In genomic region chr2:118792259-118792613, GRCm38 (mm10) we compare ENCODE assay signal across 25 mouse cellular contexts. TPM values are rescaled to one million over a fixed set of nuclear protein-coding genes. Genes with fewer than 3 reads are reported as not detected.
"Had no signal": no experiment of that assay in that cellular context is flagged by ENCODE, and none has a peak within 500 bp of the region (broad histone marks: within the 10 kb centered on the region; RNA-seq: fewer than 3 reads in every experiment).

No protein-coding gene starts in this region.

- H3K27me3 ChIP-seq: stomach, embryonic 15.5 days had no signal

- H3K27ac ChIP-seq: limb, embryonic 12.5 days; limb, embryonic 15.5 days; macrophage; midbrain, embryonic 12.5 days; midbrain, embryonic 15.5 days; neural tube, embryonic 12.5 days; neural tube, embryonic 15.5 days; stomach, embryonic 15.5 days had no signal

- H3K4me2 ChIP-seq: limb, embryonic 12.5 days; limb, embryonic 15.5 days; lung, embryonic 14.5 days; midbrain, embryonic 12.5 days; midbrain, embryonic 15.5 days; neural tube, embryonic 12.5 days; neural tube, embryonic 15.5 days; stomach, embryonic 15.5 days had no signal

- H3K9ac ChIP-seq: limb, embryonic 12.5 days; limb, embryonic 15.5 days; lung, embryonic 14.5 days; midbrain, embryonic 12.5 days; midbrain, embryonic 15.5 days; neural tube, embryonic 12.5 days; neural tube, embryonic 15.5 days; stomach, embryonic 15.5 days had no signal

- ATAC-seq: lung, postnatal 0 days; midbrain, embryonic 15.5 days had no signal

- DNase-seq: kidney, adult 9 months; kidney, postnatal 14 days; kidney, postnatal 4 days; lung, embryonic 14.5 days; right cerebral cortex, adult 18-20 months; right cerebral cortex, postnatal 14 days; right cerebral cortex, postnatal 4 days; spleen, adult 18-20 months; thymus, postnatal 25 days had no signal

- H3K4me3 ChIP-seq: limb, embryonic 12.5 days; limb, embryonic 15.5 days; midbrain, embryonic 12.5 days; midbrain, embryonic 15.5 days; neural tube, embryonic 12.5 days; neural tube, embryonic 15.5 days; stomach, embryonic 15.5 days had no signal

- H3K36me3 ChIP-seq: limb, embryonic 12.5 days; limb, embryonic 15.5 days; stomach, embryonic 15.5 days had no signal

- H3K9me3 ChIP-seq: limb, embryonic 12.5 days; limb, embryonic 15.5 days; midbrain, embryonic 12.5 days; midbrain, embryonic 15.5 days; neural tube, embryonic 12.5 days; neural tube, embryonic 15.5 days; stomach, embryonic 15.5 days had no signal

RNA-seq across cellular contexts. Expression of gene Disp2, which starts 12.7 kb away (rescaled TPM):
- polyA plus RNA-seq: macrophage had no signal

RNA-seq across cellular contexts. Expression of gene Phgr1, which starts 19.7 kb away (rescaled TPM):
- total RNA-seq: layer of hippocampus, adult 18-20 months; layer of hippocampus, postnatal 14 days; left cerebral cortex, adult 8-10 months; left cerebral cortex, postnatal 14 days; left cerebral cortex, postnatal 4 days; megakaryocyte, adult 5-6 weeks had no signal
- polyA plus RNA-seq: kidney, embryonic 16.5 days; limb, embryonic 12.5 days; lung, embryonic 14.5 days; macrophage; midbrain, embryonic 12.5 days; midbrain, embryonic 15.5 days; neural tube, embryonic 12.5 days; neural tube, embryonic 15.5 days had no signal
